Mouse (Mus musculus): Measurements from ENCODE around the gene Ankrd33. TPM values are rescaled to one million over a fixed set of nuclear protein-coding genes. Genes with fewer than 3 reads are reported as not detected.

The Ankrd33 gene
- total and polyA plus RNA-seq, 3 experiments = not detected

DNA sequence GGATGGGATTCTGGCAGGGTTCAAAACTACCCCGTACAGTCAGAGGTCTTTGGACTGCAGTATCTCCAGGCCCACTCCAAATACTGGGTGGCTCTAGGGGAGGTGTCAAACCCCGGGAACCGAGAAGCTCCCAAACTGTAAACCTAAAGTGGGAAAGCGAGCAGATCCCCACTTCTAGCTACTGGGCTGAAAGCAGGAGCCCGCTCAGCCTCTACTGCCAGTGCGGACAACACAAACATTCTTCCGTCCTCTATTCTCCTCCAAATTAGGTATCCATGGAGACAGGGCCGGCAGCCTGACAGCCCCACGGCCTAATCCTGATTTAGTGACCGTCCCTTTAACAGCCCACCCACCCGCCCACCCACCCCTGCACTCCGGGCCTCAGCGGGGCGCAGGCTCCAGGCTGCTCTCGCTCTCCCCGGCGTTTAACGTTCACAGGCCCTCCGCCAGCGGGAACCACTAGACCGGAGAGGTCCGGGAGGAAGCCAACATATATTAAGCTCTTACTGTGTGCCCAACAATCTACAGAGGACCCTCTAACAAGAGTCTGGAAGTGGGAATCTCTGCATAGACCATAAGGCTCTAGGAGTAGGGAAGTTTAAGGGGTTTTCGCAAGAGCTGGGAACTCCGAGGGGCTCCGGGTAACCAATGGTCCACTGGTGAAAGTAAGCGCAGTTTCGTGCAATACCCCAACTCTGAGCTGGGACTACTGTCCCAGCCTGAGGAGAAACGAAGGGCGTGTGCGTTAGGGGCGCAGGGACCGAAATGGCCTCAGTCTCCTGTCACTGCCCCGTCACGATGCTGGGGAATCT is 38.3 kb upstream of the Ankrd33 start:
- H3K9ac ChIP-seq (ENCODE audit: control insufficient read depth, low read depth, low read length, poor library complexity, severe bottlenecking) = no peak overlapping the region
- H3K4me3 ChIP-seq (ENCODE audit: control insufficient read depth in 1 of 2, insufficient read depth in 1 of 2, low read depth in 2 of 2, low read length in 2 of 2) = no peak overlapping the region
- DNase-seq (ENCODE audit: low read depth, low spot score) = no peak
- no peaks in the 10 kb centered on the region for H3K36me3 ChIP-seq (ENCODE audit: control insufficient read depth in 1 of 2, insufficient read depth in 2 of 2, low read length in 2 of 2)
- TF ChIP-seq NRF1 (IDR thresholded peaks at IDR 0.05; ENCODE audit: insufficient read depth, low read depth, low read length, poor library complexity, severe bottlenecking) (no peak), USF1 (IDR thresholded peaks at IDR 0.05; ENCODE audit: low read depth, low read length) (no peak), TBP (IDR thresholded peaks at IDR 0.05; ENCODE audit: low read depth, low read length) (no peak), GATA1 (IDR thresholded peaks at IDR 0.05; ENCODE audit: low read depth, low read length) (no peak), ETS1 (IDR thresholded peaks at IDR 0.05; ENCODE audit: low read depth, low read length) (no peak), HCFC1 (IDR thresholded peaks at IDR 0.05; ENCODE audit: low read depth, low read length) (no peak), CHD1 (IDR thresholded peaks at IDR 0.05; ENCODE audit: low read depth, low read length) (no peak), KAT2A (conservative IDR thresholded peaks at IDR 0.05; ENCODE audit: low read depth, low read length) (no peak), SMC3 (IDR thresholded peaks at IDR 0.05; ENCODE audit: low read depth, low read length) (no peak), MYB (IDR thresholded peaks at IDR 0.05; ENCODE audit: low read depth, low read length) (no peak), TCF12 (IDR thresholded peaks at IDR 0.05; ENCODE audit: low read depth, low read length) (no peak), NELFE (IDR thresholded peaks at IDR 0.05; ENCODE audit: low read depth, low read length) (no peak), SIN3A (IDR thresholded peaks at IDR 0.05; ENCODE audit: low read length) (no peak), ZKSCAN1 (IDR thresholded peaks at IDR 0.05; ENCODE audit: low read depth, low read length) (no peak), E2F4 (IDR thresholded peaks at IDR 0.05; ENCODE audit: borderline replicate concordance, low read depth, low read length) (no peak), POLR2AphosphoS5 (IDR thresholded peaks at IDR 0.05; ENCODE audit: borderline replicate concordance, low read depth, low read length) (no peak), ZNF384 (IDR thresholded peaks at IDR 0.05; ENCODE audit: low read depth, low read length) (no peak)
- no peak overlapping the region for H3K27ac ChIP-seq (ENCODE audit: control insufficient read depth, low read depth, low read length)
- peaks cover under 1 to 5% of the 10 kb centered on the region in 2 experiments; a peak in 3 of 4 replicates for H3K27me3 ChIP-seq (ENCODE audit: control insufficient read depth in 1 of 2, insufficient read depth in 2 of 2, low read length in 2 of 2)
- no peaks in the 10 kb centered on the region for H3K79me2 ChIP-seq (ENCODE audit: control insufficient read depth, insufficient read depth, low read length, poor library complexity)
- no peaks in the 10 kb centered on the region for H3K4me1 ChIP-seq (ENCODE audit: control insufficient read depth in 1 of 2, insufficient read depth in 2 of 2, low read length in 2 of 2)
- H3K9me3 ChIP-seq (replicated peaks; ENCODE audit: insufficient read depth, low read length) = no peaks in the 10 kb centered on the region

DNA sequence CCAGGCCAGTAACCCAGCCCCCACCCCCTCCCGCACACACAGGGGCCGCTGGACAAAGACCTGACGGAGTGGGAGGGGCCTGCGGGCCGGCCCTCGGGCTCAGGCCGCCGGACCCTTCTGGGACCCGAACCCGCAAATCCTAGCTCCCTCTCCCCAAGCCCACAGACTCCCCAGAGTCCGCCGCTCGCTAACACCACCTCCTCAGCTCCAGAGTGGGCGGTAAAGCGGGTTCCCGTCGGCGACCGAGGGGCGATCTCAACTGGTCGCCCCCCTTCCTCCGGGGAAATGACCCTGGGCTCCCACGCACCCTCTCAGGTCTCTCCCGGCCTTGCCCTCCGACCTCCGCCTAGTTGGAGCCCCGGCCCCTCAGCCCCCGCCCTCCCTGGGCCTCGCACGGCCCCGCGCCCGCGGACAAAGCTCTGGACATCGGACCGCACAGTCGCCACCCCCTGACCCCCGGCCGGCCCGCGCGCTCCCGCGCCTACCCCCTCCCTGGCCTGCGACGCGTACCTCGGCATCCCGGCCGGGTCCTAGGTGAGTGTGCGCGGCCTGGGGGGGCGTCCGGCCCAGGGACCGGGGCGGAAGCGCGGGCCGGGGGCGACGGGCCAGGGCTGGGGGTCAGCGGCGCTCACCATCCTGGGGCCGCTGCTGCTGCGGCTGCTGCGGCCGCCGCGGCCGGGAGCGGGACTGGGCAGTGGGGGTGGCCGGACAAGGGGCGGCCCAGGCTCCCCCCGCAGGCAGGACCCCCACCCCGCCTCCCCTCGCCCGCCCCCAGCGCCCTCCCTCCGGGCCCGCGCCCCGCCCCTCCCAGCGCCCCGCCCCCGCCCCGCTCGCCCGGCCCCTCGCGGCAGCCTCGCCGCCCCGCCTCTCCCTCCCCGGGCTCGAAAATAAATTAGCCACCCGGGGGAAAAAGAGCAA is 37.5 kb upstream of the Ankrd33 start, which contains the start of gene Fignl2:
Gene Fignl2 (minus strand): TSS at position 755 of the 918 bp plus-strand sequence.
- Histone ChIP-seq H3K36me3 (ENCODE audit: control insufficient read depth in 1 of 2, insufficient read depth in 2 of 2, low read length in 2 of 2) (no peaks in the 10 kb centered on the region), H3K27ac (ENCODE audit: control insufficient read depth, low read depth, low read length) (no peak within 1 kb of the TSS), H3K27me3 (ENCODE audit: control insufficient read depth in 1 of 2, insufficient read depth in 2 of 2, low read length in 2 of 2) (peaks cover 0 to 5% of the 10 kb centered on the region in 2 experiments; a peak in 2 of 4 replicates), H3K79me2 (ENCODE audit: control insufficient read depth, insufficient read depth, low read length, poor library complexity) (no peaks in the 10 kb centered on the region), H3K4me3 (ENCODE audit: control insufficient read depth in 1 of 2, insufficient read depth in 1 of 2, low read depth in 2 of 2, low read length in 2 of 2) (no peak within 1 kb of the TSS), H3K4me1 (ENCODE audit: control insufficient read depth in 1 of 2, insufficient read depth in 2 of 2, low read length in 2 of 2) (no peaks in the 10 kb centered on the region), H3K9ac (ENCODE audit: control insufficient read depth, low read depth, low read length, poor library complexity, severe bottlenecking) (no peak within 1 kb of the TSS), H3K9me3 (replicated peaks; ENCODE audit: insufficient read depth, low read length) (no peaks in the 10 kb centered on the region)
- DNase-seq (ENCODE audit: low read depth, low spot score) = no peak
- peak in 1 of 2 experiments; percentile 22; a peak in 1 of 4 replicates for TF ChIP-seq POLR2A (IDR thresholded peaks at IDR 0.05; ENCODE audit: control insufficient read depth in 1 of 2, insufficient read depth in 1 of 2, low read depth in 1 of 2, low read length in 2 of 2, poor library complexity in 1 of 2)
- TF ChIP-seq E2F4 (IDR thresholded peaks at IDR 0.05; ENCODE audit: borderline replicate concordance, low read depth, low read length) = no peak
- TF ChIP-seq MAZ (IDR thresholded peaks at IDR 0.05; ENCODE audit: low read depth, low read length) = no peak
- no peak for TF ChIP-seq TCF12 (IDR thresholded peaks at IDR 0.05; ENCODE audit: low read depth, low read length)
